Mouse (Mus musculus) limb, embryonic 11.5 days (tissue): ENCODE results near the gene Med13l. TPM values are rescaled to one million over a fixed set of nuclear protein-coding genes. Genes with fewer than 3 reads are reported as not detected.

Source experiments
- ATAC-seq: fragments of 200-750 bp; cut with Nextera tagmentation; 2 replicates; pipeline ENCODE4 v1.8.0; 2017; ENCODE audit warnings: low read depth; ENCODE audit not compliant: insufficient number of reproducible peaks, low FRiP score, low TSS enrichment
- DNase-seq: peaks from one replicate; pipeline ENCODE4 v3.0.0-alpha.2; 2015; ENCODE audit warnings: low spot score
- H3K27ac ChIP-seq: fragments of 300-500 bp; sonication (generic); replicated peaks from 2 replicates; pipeline ENCODE4 v1.5.1; 2014; ENCODE audit warnings: low read depth, mild to moderate bottlenecking, low read length
- H3K27me3 ChIP-seq: fragments of 300-500 bp; sonication (generic); 2 replicates; pipeline ENCODE4 v1.6.1; 2014; ENCODE audit warnings: mild to moderate bottlenecking, low read length, mixed read lengths; ENCODE audit not compliant: control insufficient read depth, insufficient read depth
- H3K36me3 ChIP-seq: fragments of 300-500 bp; sonication (generic); 2 replicates; pipeline ENCODE4 v1.6.1; 2014; ENCODE audit warnings: mild to moderate bottlenecking, low read length, moderate library complexity, mixed read lengths; ENCODE audit not compliant: control insufficient read depth, insufficient read depth
- H3K4me1 ChIP-seq: fragments of 300-500 bp; sonication (generic); 2 replicates; pipeline ENCODE4 v1.6.1; 2014; ENCODE audit warnings: low read length, mixed read lengths; ENCODE audit not compliant: control insufficient read depth, insufficient read depth
- H3K4me2 ChIP-seq: fragments of 300-500 bp; sonication (generic); 2 replicates; pipeline ENCODE4 v1.6.1; 2014; ENCODE audit warnings: low read depth, mild to moderate bottlenecking, moderate library complexity; ENCODE audit not compliant: severe bottlenecking
- H3K4me3 ChIP-seq: fragments of 300-500 bp; sonication (generic); 2 replicates; pipeline ENCODE4 v1.5.1; 2014; ENCODE audit warnings: low read depth, low read length
- H3K9ac ChIP-seq: fragments of 300-500 bp; sonication (generic); 2 replicates; pipeline ENCODE4 v1.6.1; 2014; ENCODE audit warnings: mild to moderate bottlenecking, low read length
- H3K9me3 ChIP-seq: fragments of 300-500 bp; sonication (generic); 2 replicates; pipeline ENCODE4 v1.6.1; 2016; ENCODE audit warnings: low read length; ENCODE audit not compliant: control insufficient read depth
- WGBS: fragments of 180-500 bp; shearing (Covaris S2); extraction: QIAGEN DNeasy Blood & Tissue Kit; methylation state at CpG from one replicate; pipeline ENCODE4 v1.1.7; 2014; 5-methylcytosine and 5-hydroxymethylcytosine counted together
- polyA plus RNA-seq: library from polyadenylated mRNA; unstranded; fragments of >200 nt; fragmentation: Nextera tagmentation; extraction: Ambion mirVana; gene quantifications from 2 replicates; pipeline ENCODE4 v1.2.1, GENCODE M21; 2014

The Med13l gene
- polyA plus RNA-seq, 1 experiment from 2014 or later = 15.1 TPM

DNA sequence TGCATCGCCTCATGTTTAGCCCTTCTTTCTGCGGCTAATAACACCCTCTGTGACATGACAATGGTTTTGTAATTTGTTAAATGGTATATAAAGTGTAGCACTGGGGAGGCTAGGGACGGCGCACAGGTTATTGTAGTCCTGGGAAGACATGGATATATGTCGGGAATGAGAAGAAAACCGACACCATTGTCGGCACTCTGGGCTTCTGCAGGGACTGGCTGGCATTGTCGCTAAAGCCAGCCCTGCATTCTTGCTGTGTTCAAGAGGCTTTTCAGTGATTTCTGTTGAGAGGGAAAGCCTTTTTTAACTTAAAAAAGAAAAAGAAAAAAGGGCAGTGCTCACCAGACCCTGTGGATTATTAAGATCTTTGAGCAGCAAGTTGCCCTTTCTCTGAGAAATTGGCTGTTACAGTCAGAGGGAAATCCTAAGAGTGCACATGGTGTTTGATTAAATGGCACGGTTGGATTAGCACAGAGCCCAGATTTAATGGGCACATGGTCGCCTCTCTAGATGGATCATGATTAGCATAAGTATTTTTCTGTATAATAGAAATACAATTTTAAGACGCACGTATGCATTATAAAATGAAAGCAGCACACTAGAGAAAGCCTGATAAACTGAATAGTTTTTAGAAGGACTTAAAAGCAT is 58.6 kb downstream of the Med13l start:
- H3K27me3 ChIP-seq = no peaks in the 10 kb centered on the region
- no peak for ATAC-seq
- H3K9ac ChIP-seq = no peak overlapping the region
- H3K4me1 ChIP-seq = peaks cover 29% of the 10 kb centered on the region
- no peaks in the 10 kb centered on the region for H3K9me3 ChIP-seq
- no peak for DNase-seq
- WGBS = 53% methylated on average over 12 of the region's 12 CpGs
- no peak overlapping the region for H3K4me2 ChIP-seq
- H3K27ac ChIP-seq = no peak overlapping the region
- no peak overlapping the region for H3K4me3 ChIP-seq
- H3K36me3 ChIP-seq = no peaks in the 10 kb centered on the region

GRCm38 (mm10) chr5:118619801-118620200 is 59.3 kb downstream of the Med13l start:
- Histone ChIP-seq H3K4me1 (peaks cover 22% of the 10 kb centered on the region), H3K9ac (no peak overlapping the region), H3K4me2 (no peak overlapping the region), H3K27me3 (no peaks in the 10 kb centered on the region), H3K9me3 (no peaks in the 10 kb centered on the region), H3K4me3 (no peak overlapping the region), H3K36me3 (no peaks in the 10 kb centered on the region), H3K27ac (no peak overlapping the region)
- ATAC-seq = no peak
- WGBS = 72% methylated on average over 7 of the region's 7 CpGs
- no peak for DNase-seq

DNA sequence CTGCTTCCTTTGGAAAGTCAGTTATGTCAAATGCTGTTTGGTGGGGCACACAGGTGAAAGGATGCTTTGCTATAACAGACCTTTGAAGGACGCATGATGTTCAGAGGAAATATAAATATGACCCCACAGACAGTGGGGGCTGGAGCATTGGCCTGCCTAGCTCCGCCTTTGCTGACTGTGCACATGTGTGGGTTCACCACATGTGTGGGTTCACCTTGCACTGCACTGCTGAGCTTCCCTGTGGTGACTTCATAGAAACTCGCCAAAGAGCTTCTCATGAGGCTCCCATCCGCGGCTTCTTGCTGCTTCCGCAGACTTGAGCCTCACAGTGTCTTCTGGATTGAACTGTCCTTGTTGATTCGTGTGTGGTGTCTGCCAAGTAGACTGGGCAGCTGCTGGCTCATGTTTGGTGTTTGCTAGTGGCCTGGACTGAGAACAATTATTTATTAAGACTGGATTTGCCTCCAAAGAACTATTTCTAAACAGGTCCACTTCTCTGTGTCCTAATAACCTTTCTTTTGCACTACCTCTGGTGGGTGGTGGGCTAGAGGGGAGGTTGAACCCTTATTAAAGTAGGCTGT is 59.9 kb downstream of the Med13l start:
- H3K4me1 ChIP-seq = peaks cover 16% of the 10 kb centered on the region; the same call in 1 of the 2 replicates
- DNase-seq (no peak), ATAC-seq (no peak)
- no peaks in the 10 kb centered on the region for H3K9me3 ChIP-seq
- H3K36me3 ChIP-seq = no peaks in the 10 kb centered on the region
- no peaks in the 10 kb centered on the region for H3K27me3 ChIP-seq
- H3K4me2 ChIP-seq = no peak overlapping the region
- WGBS = 88% methylated on average over 7 of the region's 7 CpGs
- H3K27ac ChIP-seq = no peak overlapping the region
- no peak overlapping the region for H3K9ac ChIP-seq
- no peak overlapping the region for H3K4me3 ChIP-seq

DNA sequence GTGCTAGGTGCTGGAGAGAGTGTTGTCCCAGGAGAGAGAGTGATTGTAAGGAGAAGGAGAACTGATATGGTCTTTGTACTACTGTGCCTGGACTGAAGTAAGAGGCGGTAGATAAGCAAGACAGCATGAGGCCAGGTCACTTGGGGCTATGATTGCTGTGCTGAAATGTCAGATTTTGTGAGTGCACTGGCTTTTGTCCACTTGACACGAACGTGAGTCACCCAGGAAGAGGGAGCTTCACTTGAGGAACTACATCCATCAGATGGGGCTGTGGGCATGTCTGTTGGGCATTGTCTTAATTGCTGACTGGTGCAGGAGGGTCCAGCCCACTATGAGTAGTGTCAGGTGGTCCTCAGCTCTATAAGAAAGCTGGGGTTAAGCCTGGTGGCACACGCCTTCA is 61.4 kb downstream of the Med13l start:
- H3K9me3 ChIP-seq = no peaks in the 10 kb centered on the region
- DNase-seq = no peak
- no peaks in the 10 kb centered on the region for H3K27me3 ChIP-seq
- H3K36me3 ChIP-seq = no peaks in the 10 kb centered on the region
- no peak for ATAC-seq
- 80% methylated on average over 4 of the region's 4 CpGs for WGBS
- no peak overlapping the region for H3K27ac ChIP-seq
- H3K4me3 ChIP-seq = no peak overlapping the region
- H3K4me2 ChIP-seq = no peak overlapping the region
- no peak overlapping the region for H3K9ac ChIP-seq
- H3K4me1 ChIP-seq = peaks cover 16% of the 10 kb centered on the region; the same call in 1 of the 2 replicates

- no peak for ATAC-seq
Observed at GRCm38 (mm10) chr5:118622346-118622745, 61.9 kb downstream of the Med13l start.

GRCm38 (mm10) chr5:118623797-118624196 is 63.3 kb downstream of the Med13l start:
- DNase-seq = no peak
- H3K4me1 ChIP-seq = peaks cover 11% of the 10 kb centered on the region; the same call in 1 of the 2 replicates

More at GRCm38 (mm10) chr5:118622346-118622745, 61.9 kb downstream of the Med13l start:
- H3K4me2 ChIP-seq = no peak overlapping the region
- no peak overlapping the region for H3K9ac ChIP-seq
- no peaks in the 10 kb centered on the region for H3K27me3 ChIP-seq
- no peaks in the 10 kb centered on the region for H3K36me3 ChIP-seq
- no peak overlapping the region for H3K4me3 ChIP-seq
- WGBS = 95% methylated on average over 5 of the region's 5 CpGs
- H3K27ac ChIP-seq = no peak overlapping the region
- peaks cover 13% of the 10 kb centered on the region; the same call in 1 of the 2 replicates for H3K4me1 ChIP-seq
- DNase-seq = no peak
- no peaks in the 10 kb centered on the region for H3K9me3 ChIP-seq

GRCm38 (mm10) chr5:118627630-118628029 is 67.2 kb downstream of the Med13l start:
- no peaks in the 10 kb centered on the region for H3K9me3 ChIP-seq
- H3K36me3 ChIP-seq = no peaks in the 10 kb centered on the region
- DNase-seq (no peak), ATAC-seq (no peak)
- no peaks in the 10 kb centered on the region for H3K27me3 ChIP-seq
- H3K9ac ChIP-seq = no peak overlapping the region
- H3K4me3 ChIP-seq = no peak overlapping the region
- 95% methylated on average over 5 of the region's 5 CpGs for WGBS
- H3K4me1 ChIP-seq = no peaks in the 10 kb centered on the region
- H3K4me2 ChIP-seq = no peak overlapping the region
- H3K27ac ChIP-seq = no peak overlapping the region

More at GRCm38 (mm10) chr5:118623797-118624196, 63.3 kb downstream of the Med13l start:
- H3K9ac ChIP-seq = no peak overlapping the region
- 70% methylated on average over 5 of the region's 5 CpGs for WGBS
- H3K27me3 ChIP-seq = no peaks in the 10 kb centered on the region
- no peak for ATAC-seq
- no peak overlapping the region for H3K27ac ChIP-seq
- H3K9me3 ChIP-seq = no peaks in the 10 kb centered on the region
- no peak overlapping the region for H3K4me3 ChIP-seq
- H3K4me2 ChIP-seq = no peak overlapping the region
- H3K36me3 ChIP-seq = no peaks in the 10 kb centered on the region

- Histone ChIP-seq H3K4me3 (no peak overlapping the region), H3K27me3 (no peaks in the 10 kb centered on the region), H3K9ac (no peak overlapping the region), H3K9me3 (no peaks in the 10 kb centered on the region), H3K36me3 (no peaks in the 10 kb centered on the region), H3K4me2 (no peak overlapping the region), H3K27ac (no peak overlapping the region), H3K4me1 (no peaks in the 10 kb centered on the region)
- WGBS = 92% methylated on average over 4 of the region's 4 CpGs
- ATAC-seq (no peak), DNase-seq (no peak)
Observed at GRCm38 (mm10) chr5:118628211-118628610, 67.7 kb downstream of the Med13l start.
